8 mouse cellular contexts compared by ENCODE assay signal in the genomic region with DNA sequence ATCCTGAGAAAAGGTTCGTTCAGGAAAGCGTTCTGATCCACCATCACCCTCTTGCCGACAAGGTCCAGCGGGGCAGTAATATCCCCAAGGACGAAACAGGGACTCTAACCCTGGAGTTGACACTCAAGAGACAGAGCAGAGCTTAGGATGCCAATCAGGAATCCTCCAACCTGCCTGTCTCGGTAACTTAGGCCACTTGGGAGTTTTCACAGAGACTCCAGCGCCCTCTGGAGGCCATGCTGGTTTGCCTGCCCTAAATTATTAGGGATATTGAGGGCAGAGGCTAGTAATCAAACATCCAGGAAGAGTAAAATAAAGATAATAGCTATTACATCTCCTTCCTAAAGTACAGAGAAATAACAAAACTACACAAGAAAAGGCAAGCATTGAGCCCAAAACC. TPM values are rescaled to one million over a fixed set of nuclear protein-coding genes. Genes with fewer than 3 reads are reported as not detected.
A peak's percentile ranks its signal among the peaks of the same experiment; 100 is the strongest.
DNase-seq lines count a peak whose midpoint lies in the region; ATAC-seq lines count a peak whose summit lies in the region.

No protein-coding gene starts in this region.

- H3K27me3 ChIP-seq in midbrain, embryonic 10.5 days (ENCODE audit: low read depth, poor library complexity, severe bottlenecking): no peaks in the 10 kb centered on the region
- no peaks in the 10 kb centered on the region for H3K27me3 ChIP-seq in midbrain, embryonic 16.5 days (ENCODE audit: control insufficient read depth, insufficient read depth, low read depth, low read length)

- H3K4me2 ChIP-seq in midbrain, embryonic 16.5 days (ENCODE audit: low read length): no peak overlapping the region

- H3K4me1 ChIP-seq in midbrain, embryonic 10.5 days: no peaks in the 10 kb centered on the region
- no peaks in the 10 kb centered on the region for H3K4me1 ChIP-seq in midbrain, embryonic 16.5 days (ENCODE audit: control insufficient read depth, insufficient read depth, low read length)

- DNase-seq in midbrain, embryonic 10.5 days (ENCODE audit: low spot score): peak; percentile 36
- DNase-seq in R1 (ENCODE audit: low read depth, low spot score): peak; percentile 60
- peak; percentile 33 to 45 for DNase-seq in gastrocnemius, adult 8-10 months (ENCODE audit: low spot score in 2 of 2)
- peak; percentile 48 to 49 for DNase-seq in layer of hippocampus, postnatal 36 days
- DNase-seq in ovary, postnatal 10 days (ENCODE audit: low spot score): peak; percentile 15
- DNase-seq in T-cell, adult 2 months (ENCODE audit: low spot score): no peak

- no peak overlapping the region for H3K27ac ChIP-seq in midbrain, embryonic 10.5 days (replicated peaks)
- no peak overlapping the region for H3K27ac ChIP-seq in midbrain, embryonic 16.5 days (ENCODE audit: low read length)

- H3K9ac ChIP-seq in midbrain, embryonic 16.5 days (ENCODE audit: low read depth, low read length): no peak overlapping the region

- H3K9me3 ChIP-seq in midbrain, embryonic 10.5 days (replicated peaks): no peaks in the 10 kb centered on the region
- H3K9me3 ChIP-seq in midbrain, embryonic 16.5 days (replicated peaks; ENCODE audit: control insufficient read depth, low read length, poor library complexity, severe bottlenecking): no peaks in the 10 kb centered on the region

- no peak for ATAC-seq in midbrain, embryonic 16.5 days
- ATAC-seq in cerebellum, adult (ENCODE audit: insufficient number of reproducible peaks, low FRiP score, low TSS enrichment): peak; percentile 64

- 57% methylated on average over 7 of the region's 7 CpGs for WGBS in midbrain, embryonic 10.5 days
- 52% methylated on average over 7 of the region's 7 CpGs for WGBS in midbrain, embryonic 16.5 days

- no peaks in the 10 kb centered on the region for H3K36me3 ChIP-seq in midbrain, embryonic 10.5 days
- no peaks in the 10 kb centered on the region for H3K36me3 ChIP-seq in midbrain, embryonic 16.5 days (ENCODE audit: control insufficient read depth, insufficient read depth, low read length)

- H3K4me3 ChIP-seq in midbrain, embryonic 10.5 days: no peak overlapping the region
- no peak overlapping the region for H3K4me3 ChIP-seq in midbrain, embryonic 16.5 days (ENCODE audit: low read depth, low read length)

RNA-seq across cellular contexts. Expression of gene Usp44, which starts 54.0 kb away (rescaled TPM):
- 21.1 and 25.7 TPM in 2 replicates for polyA plus RNA-seq in midbrain, embryonic 10.5 days (2016; fragmentation: Nextera tagmentation; extraction: Ambion mirVana)
- 0.14 and 0.30 TPM in 2 replicates for polyA plus RNA-seq in midbrain, embryonic 16.5 days (2015; fragmentation: Nextera tagmentation; extraction: Ambion mirVana)
- total RNA-seq in gastrocnemius, adult 8-10 months (2022): under 1 TPM in 3 of 4 experiments, not detected in 1; 0.34 to 0.67 (median 0.48) TPM
- not detected for total RNA-seq in layer of hippocampus, postnatal 36 days (2021)
